Mouse (Mus musculus) left cerebral cortex, postnatal 25 days (tissue): Measurements from ENCODE around the gene Galp. TPM values are rescaled to one million over a fixed set of nuclear protein-coding genes. Genes with fewer than 3 reads are reported as not detected.
"Not testable (repeated sequence)": the region's sequence is repeated elsewhere in the genome, so short reads cannot be mapped to it uniquely, and the experiment has no call there.

ENCODE experiments used
- DNase-seq, 2 experiments: peaks; one replicate each; pipeline ENCODE4 v3.0.0; 2022; ENCODE audit warnings: low spot score in 2 of 2, mixed read lengths in 1 of 2
- intact Hi-C: fragments of 180-260 bp; cut with DNase I; formaldehyde crosslinking; loops from one replicate; pipeline ENCODE4 v1.15.1; 2025
- total RNA-seq, 2 experiments: library from RNA; stranded (reverse); gene quantifications; 2 replicates each; pipeline ENCODE4 v1.2.3; 2021

Galp gene
- total RNA-seq, 2 experiments from 2014 or later = not detected

DNA sequence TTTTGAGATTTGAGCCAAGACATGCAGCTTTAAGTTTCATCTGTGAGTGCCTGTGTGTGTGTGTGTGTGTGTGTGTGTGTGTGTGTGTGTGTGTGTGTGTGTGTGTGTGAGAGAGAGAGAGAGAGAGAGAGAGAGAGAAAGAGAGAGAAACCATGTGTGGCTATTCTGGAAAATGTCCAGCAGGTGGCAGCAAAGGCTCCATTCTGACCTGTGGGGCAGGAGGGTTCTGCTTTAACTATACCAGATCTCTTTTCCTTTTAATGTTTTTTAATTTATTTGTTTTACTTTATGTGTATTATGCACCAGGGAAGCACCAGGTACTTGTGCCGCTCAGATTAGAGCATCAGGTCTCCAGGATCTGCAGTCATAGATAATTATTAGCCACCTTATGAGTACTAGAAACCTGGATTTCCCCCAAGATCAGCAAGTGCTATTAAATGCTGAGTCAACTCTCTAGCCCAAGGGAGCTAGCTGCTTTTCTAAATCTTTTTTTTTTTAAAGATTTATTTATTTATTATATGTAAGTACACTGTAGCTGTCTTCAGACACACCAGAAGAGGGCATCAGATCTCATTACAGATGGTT, 44.0 kb downstream of the Galp start:
- peak; percentile 6 to 24 for DNase-seq
- intact Hi-C loops = loop anchor here (2.0 kb wide), 1 partner anchor 42 kb away; no protein-coding TSS in a partner anchor

DNA sequence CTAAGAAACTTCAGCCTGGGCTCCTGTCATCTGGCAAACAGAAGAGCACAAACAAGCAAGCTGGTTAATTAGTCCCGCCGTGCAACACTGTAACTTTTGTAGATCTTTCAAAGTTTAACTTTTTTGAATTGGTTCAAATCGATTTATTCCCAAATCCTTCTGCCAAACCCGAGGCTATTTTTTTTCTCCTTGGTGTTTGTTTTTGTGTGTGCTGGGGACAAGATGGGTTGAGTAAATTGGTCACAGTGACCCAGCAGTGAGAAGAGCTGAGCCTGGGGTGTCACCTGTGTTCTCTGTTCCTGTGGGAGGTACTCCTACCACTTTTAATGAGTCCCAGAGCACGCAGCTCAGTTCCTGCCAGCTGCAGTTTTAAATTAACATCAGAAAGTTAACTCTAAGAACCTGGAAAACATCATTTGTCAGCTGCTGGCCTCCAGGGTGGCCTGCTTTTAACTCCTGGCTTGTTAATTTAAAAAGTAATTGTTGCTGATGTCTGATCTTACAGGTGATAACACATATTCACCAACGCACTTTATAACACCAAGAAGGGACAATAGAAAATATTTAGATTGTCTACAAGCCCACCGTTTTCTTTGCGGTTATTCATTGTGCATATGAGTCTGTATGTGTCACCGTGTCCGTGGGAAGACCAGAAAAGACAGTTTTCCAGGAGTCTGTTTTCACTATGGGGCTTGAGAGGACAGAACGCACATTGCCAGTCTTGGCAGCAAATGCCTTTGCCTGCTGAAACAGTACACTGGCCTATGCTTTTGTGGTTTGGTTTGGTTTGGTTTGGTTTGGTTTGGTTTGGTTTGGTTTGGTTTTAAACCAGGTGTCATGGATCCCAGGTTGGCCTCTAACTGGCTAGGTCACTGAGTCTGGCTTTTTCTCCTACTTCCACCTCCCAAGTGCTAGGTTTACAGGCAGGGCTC, 47.7 kb downstream of the Galp start:
- intact Hi-C loops = no loop called here
- no peak for DNase-seq

DNA sequence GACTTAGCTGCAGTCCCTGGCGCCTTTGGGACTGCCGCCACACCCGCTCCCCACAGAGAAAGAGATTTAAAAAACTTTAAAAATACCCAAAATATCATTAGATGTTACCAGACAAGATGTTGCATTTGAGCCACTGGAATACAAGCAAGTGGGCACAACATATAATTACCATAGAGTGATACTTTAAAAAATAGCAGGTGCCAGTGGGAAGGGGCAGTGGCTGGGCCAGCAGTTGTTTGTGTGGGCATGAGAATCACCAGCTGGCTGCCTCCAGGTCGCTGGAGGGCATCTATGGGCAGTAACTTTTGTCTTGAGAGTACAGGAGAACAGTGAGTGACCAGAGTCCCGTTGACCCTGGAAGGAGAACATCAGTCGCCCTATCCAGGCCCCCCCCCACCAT, 55.5 kb downstream of the Galp start, which contains the start of gene Epp13:
Epp13 (plus strand) TSS at position 301 of the 400 bp plus-strand sequence.
- no peak for DNase-seq
- intact Hi-C loops = no loop called here

DNA sequence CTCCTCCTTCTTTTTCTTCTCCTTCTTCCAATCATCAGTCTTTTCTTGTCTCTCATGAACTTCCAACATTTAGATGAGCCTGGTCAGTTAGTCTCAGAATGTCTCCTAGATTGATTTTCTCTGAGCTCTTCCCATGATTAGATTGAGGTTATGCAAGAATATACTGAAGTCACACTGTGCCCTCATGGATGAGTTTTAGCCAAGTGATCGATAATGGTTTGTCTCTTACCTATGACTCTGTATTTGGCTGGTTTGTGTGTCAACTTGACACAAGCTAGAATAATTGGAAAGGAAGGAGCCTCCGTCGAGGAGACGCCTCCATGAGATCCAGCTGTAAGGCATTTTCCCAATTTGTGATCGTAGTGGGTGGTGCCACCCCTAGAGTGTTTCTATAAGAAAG, 57.6 kb downstream of the Galp start:
- DNase-seq = peak in 1 of 2 experiments; percentile 18
- intact Hi-C loops = no loop called here

DNA sequence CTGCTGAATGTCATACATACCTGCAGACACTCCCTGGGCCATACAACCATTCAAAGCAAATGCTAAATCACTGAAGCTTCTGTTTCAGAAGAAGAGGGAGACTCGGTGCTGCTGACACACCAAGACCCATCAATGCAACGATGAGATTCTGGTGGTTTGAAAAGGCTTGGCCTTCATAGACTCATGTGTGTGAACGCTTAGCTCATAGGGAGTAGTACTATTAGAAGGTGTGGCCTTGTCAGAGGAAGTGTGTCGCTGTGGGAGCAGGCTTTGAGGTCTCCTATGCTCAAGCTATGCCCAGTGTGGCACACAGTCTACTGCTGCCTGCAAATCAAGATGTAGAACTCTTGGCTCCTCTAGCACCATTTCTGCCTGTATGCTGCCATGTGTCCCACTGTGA, 60.5 kb downstream of the Galp start:
- no peak for DNase-seq
- intact Hi-C loops = no loop called here

DNA sequence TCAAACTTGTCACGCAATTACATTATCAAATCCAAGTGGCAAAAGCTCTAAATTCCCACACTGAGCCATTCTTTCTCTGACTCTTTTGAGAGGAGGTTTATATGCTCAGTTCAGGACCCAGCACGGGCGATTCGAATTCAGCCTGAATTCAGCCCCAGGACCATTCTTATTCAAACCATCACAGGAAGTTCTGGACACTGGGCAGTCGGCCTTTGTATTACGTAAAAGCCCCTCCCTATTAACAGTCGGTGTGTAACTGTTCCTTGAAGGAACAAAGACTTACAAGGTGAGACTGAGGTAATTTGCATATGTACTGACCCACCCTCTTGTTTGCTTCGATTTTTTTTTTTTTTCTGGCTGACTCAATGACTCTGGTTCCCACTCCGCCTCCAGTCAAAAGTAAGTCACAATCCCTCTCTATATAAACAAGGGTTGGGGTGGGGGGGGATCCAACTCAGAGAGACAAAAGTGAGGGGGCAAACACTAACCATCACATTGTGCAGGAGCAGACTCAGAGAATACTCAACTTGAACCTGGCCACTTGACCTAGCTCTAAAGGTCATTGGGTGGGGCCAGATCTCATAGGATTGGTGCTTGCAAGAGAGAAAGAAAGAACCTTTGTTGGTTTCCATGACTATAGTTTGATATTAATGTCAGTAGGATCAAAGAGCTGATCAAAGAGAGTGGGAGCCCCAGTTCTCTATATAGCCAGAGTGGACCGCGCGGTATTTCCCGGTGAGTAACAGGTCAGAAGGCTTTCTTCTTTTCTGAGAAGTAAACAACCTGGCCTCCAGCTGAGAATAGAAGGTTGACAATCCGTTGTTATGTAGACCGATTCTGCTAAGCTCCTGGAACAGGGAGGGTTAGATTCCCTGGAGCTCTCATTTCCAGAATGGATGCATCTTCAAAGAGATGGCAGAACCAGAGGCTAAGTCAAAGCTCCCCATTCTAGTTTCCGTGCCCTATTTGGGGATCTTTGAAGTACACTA, 61.6 kb downstream of the Galp start:
- DNase-seq = no peak
- intact Hi-C loops = no loop called here

DNA sequence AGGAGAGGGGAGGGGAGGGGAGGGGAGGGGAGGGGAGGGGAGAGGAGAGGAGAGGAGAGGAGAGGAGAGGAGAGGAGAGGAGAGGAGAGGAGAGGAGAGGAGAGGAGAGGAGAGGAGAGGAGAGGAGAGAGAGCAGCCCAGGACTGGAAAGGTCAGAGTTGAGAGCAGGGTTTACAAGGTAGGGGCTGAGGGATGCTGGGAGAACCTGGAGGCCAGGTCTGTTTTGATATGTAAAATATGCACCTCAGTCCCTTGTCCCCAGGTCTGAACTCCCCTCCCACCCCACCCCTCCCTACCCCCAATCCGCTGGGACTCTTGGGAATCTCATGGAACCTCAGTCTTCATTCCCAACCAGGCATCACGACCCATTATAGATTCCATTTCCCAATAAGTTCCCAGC, 63.1 kb downstream of the Galp start:
- intact Hi-C loops, DNase-seq: not testable (repeated sequence)

DNA sequence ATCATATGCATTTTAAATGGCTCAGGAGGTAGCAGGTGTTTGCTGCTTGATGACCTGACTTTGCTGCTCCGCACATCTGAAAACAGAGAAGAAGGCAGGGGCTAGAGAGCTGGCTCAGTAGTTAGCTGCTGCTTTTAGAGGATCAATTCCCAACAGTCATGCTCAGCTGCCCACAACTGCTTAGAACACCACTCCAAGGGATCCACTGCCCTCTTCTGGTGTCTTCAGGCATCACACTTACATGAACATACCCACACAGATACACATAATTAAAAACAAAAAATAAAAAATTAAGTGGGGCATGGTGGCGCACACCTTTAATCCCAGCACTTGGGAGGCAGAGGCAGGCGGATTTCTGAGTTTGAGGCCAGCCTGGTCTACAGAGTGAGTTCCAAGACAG, 65.2 kb downstream of the Galp start:
- intact Hi-C loops = no loop called here
- no peak for DNase-seq

DNA sequence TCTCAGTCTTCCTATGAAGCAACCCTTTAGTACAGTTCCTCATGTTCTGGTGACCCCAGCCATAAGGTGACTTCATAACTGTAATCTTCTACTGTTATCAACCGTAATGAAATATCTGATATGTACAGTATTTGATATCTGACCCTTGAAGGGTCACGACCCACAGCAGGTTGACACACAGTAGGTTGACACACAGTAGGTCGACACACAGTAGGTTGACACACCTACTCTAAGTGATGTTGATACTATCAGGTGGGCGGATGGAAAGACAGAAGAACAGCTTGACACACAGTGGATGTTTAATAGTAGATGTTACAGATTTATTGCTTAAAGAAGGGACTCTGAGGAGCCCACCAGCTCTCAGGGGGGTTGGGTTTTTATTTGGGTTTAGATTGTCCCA, 66.1 kb downstream of the Galp start:
- no peak for DNase-seq
- intact Hi-C loops = no loop called here

DNA sequence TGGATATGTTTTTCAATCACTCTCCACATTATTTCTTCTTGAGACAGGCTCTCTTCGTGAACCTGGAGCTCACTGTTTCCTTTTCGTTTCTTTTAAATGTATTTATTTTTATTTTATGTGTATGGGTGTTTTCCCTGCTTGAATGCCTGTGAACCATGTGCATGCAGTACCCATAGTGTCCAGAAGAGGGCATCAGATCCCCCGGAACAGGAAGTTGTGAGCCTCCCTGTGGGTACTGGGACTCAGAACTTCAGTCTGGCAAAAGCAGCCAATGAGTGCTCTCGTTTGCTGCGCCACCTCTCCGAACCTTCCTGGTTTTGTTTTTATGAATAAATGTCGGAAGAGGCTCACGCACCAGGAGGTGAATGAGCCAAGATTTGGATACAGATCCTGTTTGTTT, 68.8 kb downstream of the Galp start:
- intact Hi-C loops = no loop called here
- DNase-seq = no peak

Other genes with a start within 250 kb of the Galp start
- gene Vmn1r65, start 186.1 kb upstream of the Galp start, total RNA-seq = not detected
- not detected for gene Nlrp4c, start 151.9 kb upstream of the Galp start, total RNA-seq
- gene Zfp787, start 41.1 kb upstream of the Galp start, total RNA-seq = 10 to 100 TPM; 25.1 to 27.3 TPM
- gene Zfp444, start 24.9 kb upstream of the Galp start, total RNA-seq = 10 to 100 TPM; 56.7 to 69.6 TPM
- gene Zscan5b, start 25.2 kb downstream of the Galp start, total RNA-seq = not detected
- not detected for gene Epp13, start 55.6 kb downstream of the Galp start, total RNA-seq
- gene Zfp667, start 89.5 kb downstream of the Galp start, total RNA-seq = 10 to 100 TPM; 11.4 to 11.7 TPM
- 10 to 100 TPM; 10.8 to 12.4 TPM for gene Zfp583, start 134.2 kb downstream of the Galp start, total RNA-seq
- gene Gm3854, start 146.7 kb downstream of the Galp start, total RNA-seq = 1 to 10 TPM; 5.2 to 7.3 TPM
- gene Zfp78, start 166.2 kb downstream of the Galp start, total RNA-seq = 1 to 10 TPM; 3.9 to 4.6 TPM
- gene Zfp28, start 186.2 kb downstream of the Galp start, total RNA-seq = 1 to 10 TPM; 6.3 to 6.4 TPM
- 10 to 100 TPM; 15.8 to 17.0 TPM for gene Smim17, start 201.6 kb downstream of the Galp start, total RNA-seq
- under 1 TPM; 0.09 to 0.16 TPM for gene Gm20715, start 213.2 kb downstream of the Galp start, total RNA-seq
- 1 to 10 TPM in 1 of 2 experiments, under 1 TPM in 1; 0.46 to 1.7 TPM for gene Olfr1344, start 241.6 kb downstream of the Galp start, total RNA-seq